Mouse (Mus musculus): Measurements from ENCODE around the gene B2m. TPM values are rescaled to one million over a fixed set of nuclear protein-coding genes. Genes with fewer than 3 reads are reported as not detected.

B2m gene
- polyA plus RNA-seq, 1 experiment from 2014 or later, result 13,911 TPM

DNA sequence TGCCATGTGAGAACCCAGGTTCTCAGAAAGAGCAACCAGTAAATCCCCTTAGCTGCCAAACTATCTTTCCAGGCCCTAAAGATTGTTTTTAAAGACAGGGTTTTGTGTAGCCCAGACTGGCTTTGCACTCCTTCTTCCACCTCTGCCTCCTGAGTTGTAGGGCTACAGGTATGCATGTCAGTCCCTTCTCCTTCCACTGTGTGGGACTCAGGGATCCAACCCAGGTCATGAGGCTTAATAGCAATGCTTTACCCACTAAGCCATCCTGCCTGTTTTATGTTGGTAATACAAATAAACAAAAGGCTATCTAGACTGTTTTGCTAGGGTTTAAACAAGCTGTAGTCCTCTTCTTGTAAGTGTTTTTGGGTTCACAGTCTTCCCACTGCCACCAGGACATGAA is 10.1 kb downstream of the B2m start:
- Histone ChIP-seq H3K27ac (no peak overlapping the region), H3K36me3 (ENCODE audit: inconsistent target) (peaks cover 19% of the 10 kb centered on the region), H3K79me2 (ENCODE audit: inconsistent target) (peaks cover 11% of the 10 kb centered on the region), H3K4me3 (ENCODE audit: inconsistent target) (no peak overlapping the region)

- WGBS (ENCODE audit: missing documents), result 95% methylated on average over 6 of the region's 6 CpGs
- Histone ChIP-seq H3K4me3 (ENCODE audit: inconsistent target) (no peak overlapping the region), H3K36me3 (ENCODE audit: inconsistent target) (peaks cover 11% of the 10 kb centered on the region; the same call in 1 of the 2 replicates), H3K27ac (no peak overlapping the region), H3K79me2 (ENCODE audit: inconsistent target) (peaks cover 3% of the 10 kb centered on the region)
These were observed 10.9 kb downstream of the B2m start for GRCm38 (mm10) chr2:122158362-122158802.

- Histone ChIP-seq H3K4me3 (ENCODE audit: inconsistent target) (no peak overlapping the region), H3K27ac (no peak overlapping the region), H3K79me2 (ENCODE audit: inconsistent target) (no peaks in the 10 kb centered on the region), H3K36me3 (ENCODE audit: inconsistent target) (0 out of 2 replicates have a peak, but pooled peaks cover 5% of the 10 kb centered on the region)
- 87% methylated on average over 6 of the region's 6 CpGs for WGBS (ENCODE audit: missing documents)
These were observed 12.2 kb downstream of the B2m start for GRCm38 (mm10) chr2:122159667-122160066.

DNA sequence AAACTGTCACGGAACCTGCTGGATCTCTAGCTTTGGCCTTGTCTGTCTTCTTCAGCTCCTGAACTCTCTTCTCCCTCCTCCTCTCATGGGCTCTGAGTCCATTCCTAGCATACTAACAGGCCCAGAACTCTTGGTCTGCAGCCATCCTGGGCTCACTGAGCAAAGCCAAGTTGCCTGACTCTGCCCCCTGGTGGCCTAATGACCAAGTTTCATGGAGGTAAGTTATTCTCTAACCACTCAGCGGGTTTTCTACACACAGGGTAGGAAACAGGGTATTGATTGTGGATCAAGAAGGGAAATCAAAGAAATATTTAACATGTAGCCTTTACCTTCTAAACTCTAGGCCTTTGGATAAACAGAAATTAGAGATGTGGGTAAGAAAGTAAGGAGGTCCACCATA is 13.2 kb downstream of the B2m start, which contains the start of gene Trim69:
Trim69 (plus strand) TSS at position 21 of the 400 bp plus-strand sequence.
- 43% methylated on average over 2 of the region's 2 CpGs for WGBS (ENCODE audit: missing documents)
- Histone ChIP-seq H3K36me3 (ENCODE audit: inconsistent target) (no peaks in the 10 kb centered on the region), H3K79me2 (ENCODE audit: inconsistent target) (no peaks in the 10 kb centered on the region), H3K4me3 (ENCODE audit: inconsistent target) (no peak within 1 kb of the TSS), H3K27ac (peak within 1 kb of the TSS; percentile 99)

DNA sequence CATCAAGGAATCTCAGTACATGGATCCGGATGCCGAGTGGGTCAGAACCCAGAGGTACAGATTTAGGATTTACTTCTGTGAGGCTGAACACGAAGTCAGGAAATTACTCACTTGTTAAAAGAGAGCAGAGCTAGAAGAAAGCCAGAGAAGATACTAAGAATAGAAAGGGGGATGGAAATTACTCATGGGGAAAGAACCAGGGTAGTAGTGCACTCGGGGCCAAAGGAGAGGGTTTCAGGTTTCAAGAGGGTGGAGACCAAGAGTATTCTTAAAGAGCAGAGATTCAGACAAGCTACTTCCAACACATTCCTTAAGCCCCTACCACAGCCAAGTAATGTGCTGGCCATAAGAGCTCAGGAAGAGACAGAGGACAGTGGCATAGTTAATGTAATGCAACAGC is 14.1 kb downstream of the B2m start:
- Histone ChIP-seq H3K79me2 (ENCODE audit: inconsistent target) (no peaks in the 10 kb centered on the region), H3K36me3 (ENCODE audit: inconsistent target) (no peaks in the 10 kb centered on the region), H3K4me3 (ENCODE audit: inconsistent target) (no peak overlapping the region), H3K27ac (peak overlapping the region; percentile 99)
- WGBS (ENCODE audit: missing documents), result 21% methylated on average over 4 of the region's 4 CpGs

DNA sequence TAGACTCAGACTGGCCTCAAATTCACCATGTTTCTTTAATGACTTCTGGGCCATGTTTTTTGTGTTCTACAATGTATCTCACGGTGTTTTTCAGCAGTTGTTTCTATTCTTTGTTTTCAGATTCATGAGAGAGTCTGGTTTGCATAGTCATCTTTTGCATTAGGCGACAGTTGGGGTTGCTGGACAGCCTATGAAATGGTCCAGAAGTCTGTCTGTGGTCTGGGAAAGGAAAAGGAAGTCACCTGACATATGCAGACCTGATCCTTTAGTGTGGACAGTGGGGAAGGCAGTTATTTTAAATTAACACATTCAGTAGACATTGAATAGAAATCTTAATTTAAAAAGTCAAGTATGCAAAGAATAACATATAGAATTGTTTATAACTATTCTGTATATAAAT is 15.0 kb downstream of the B2m start:
- 28% methylated on average over 2 of the region's 2 CpGs for WGBS (ENCODE audit: missing documents)
- H3K27ac ChIP-seq, result peak overlapping the region; percentile 99

GRCm38 (mm10) chr2:122163430-122164195 is 16.1 kb downstream of the B2m start:
- 50% methylated on average over 13 of the region's 13 CpGs for WGBS (ENCODE audit: missing documents)
- Histone ChIP-seq H3K27ac (peak overlapping the region; percentile 99), H3K4me3 (ENCODE audit: inconsistent target) (peak overlapping the region; percentile 20; the same call in 1 of the 2 replicates), H3K79me2 (ENCODE audit: inconsistent target) (no peaks in the 10 kb centered on the region), H3K36me3 (ENCODE audit: inconsistent target) (no peaks in the 10 kb centered on the region)

More for the DNA sequence above, 15.0 kb downstream of the B2m start:
- H3K36me3 ChIP-seq (ENCODE audit: inconsistent target), result no peaks in the 10 kb centered on the region
- no peak overlapping the region for H3K4me3 ChIP-seq (ENCODE audit: inconsistent target)
- H3K79me2 ChIP-seq (ENCODE audit: inconsistent target), result no peaks in the 10 kb centered on the region

GRCm38 (mm10) chr2:122164293-122164692 is 16.8 kb downstream of the B2m start:
- Histone ChIP-seq H3K27ac (peak overlapping the region; percentile 99), H3K36me3 (ENCODE audit: inconsistent target) (no peaks in the 10 kb centered on the region), H3K79me2 (ENCODE audit: inconsistent target) (no peaks in the 10 kb centered on the region), H3K4me3 (ENCODE audit: inconsistent target) (peak overlapping the region; percentile 20; the same call in 1 of the 2 replicates)
- 2% methylated on average over 11 of the region's 11 CpGs for WGBS (ENCODE audit: missing documents)

DNA sequence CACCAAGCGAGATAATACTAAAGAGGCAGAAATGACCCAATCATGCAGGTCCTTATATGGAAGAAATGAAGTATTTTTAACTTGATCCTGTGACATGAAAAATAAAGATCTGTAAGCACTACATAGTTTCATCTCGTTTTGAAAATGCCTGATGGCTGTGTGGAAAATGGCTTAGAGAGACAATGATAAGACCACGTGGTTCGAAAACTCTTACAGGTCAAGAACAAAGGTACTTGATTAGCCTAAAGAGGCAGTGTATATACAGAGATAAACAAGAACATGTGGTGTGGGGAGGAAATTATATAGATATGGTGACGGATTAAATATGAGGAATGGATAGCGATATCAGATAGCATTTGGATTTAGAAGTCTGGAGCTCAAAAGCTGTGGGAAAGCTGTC is 23.8 kb downstream of the B2m start:
- WGBS (ENCODE audit: missing documents), result 92% methylated on average over 6 of the region's 6 CpGs
- Histone ChIP-seq H3K36me3 (ENCODE audit: inconsistent target) (no peaks in the 10 kb centered on the region), H3K4me3 (ENCODE audit: inconsistent target) (no peak overlapping the region), H3K27ac (no peak overlapping the region), H3K79me2 (ENCODE audit: inconsistent target) (no peaks in the 10 kb centered on the region)

GRCm38 (mm10) chr2:122172188-122172587 is 24.7 kb downstream of the B2m start:
- H3K4me3 ChIP-seq (ENCODE audit: inconsistent target), result no peak overlapping the region
- H3K27ac ChIP-seq, result no peak overlapping the region
- H3K79me2 ChIP-seq (ENCODE audit: inconsistent target), result no peaks in the 10 kb centered on the region
- no peaks in the 10 kb centered on the region for H3K36me3 ChIP-seq (ENCODE audit: inconsistent target)
- WGBS (ENCODE audit: missing documents), result no CpG with 5 or more reads among the region's 2 CpGs

GRCm38 (mm10) chr2:122180051-122180822 is 32.8 kb downstream of the B2m start:
- Histone ChIP-seq H3K36me3 (ENCODE audit: inconsistent target) (no peaks in the 10 kb centered on the region), H3K27ac (no peak overlapping the region), H3K4me3 (ENCODE audit: inconsistent target) (no peak overlapping the region), H3K79me2 (ENCODE audit: inconsistent target) (no peaks in the 10 kb centered on the region)
- WGBS (ENCODE audit: missing documents), result 70% methylated on average over 8 of the region's 8 CpGs

DNA sequence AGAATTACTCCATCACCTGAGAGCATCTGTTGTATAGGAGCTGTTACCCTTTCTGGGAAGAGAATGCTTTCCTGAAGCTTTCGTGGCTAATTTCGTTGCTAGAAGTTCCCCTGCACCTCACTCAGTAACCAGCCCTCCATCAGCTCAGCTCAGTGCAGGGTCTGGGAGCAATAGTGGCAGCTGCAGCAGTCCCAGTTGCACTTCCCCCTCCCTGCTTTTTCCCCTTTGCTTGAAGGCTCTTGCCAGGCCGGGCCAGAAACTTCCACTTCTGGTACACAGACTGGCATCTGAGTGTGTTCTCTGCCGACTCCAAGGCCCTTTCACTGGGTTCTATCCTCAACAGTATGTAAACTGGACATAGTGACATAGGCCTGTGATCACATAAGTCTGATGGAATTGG is 37.6 kb downstream of the B2m start:
- 37% methylated on average over 4 of the region's 4 CpGs for WGBS (ENCODE audit: missing documents)
- H3K27ac ChIP-seq, result no peak overlapping the region
- H3K4me3 ChIP-seq (ENCODE audit: inconsistent target), result no peak overlapping the region
- H3K79me2 ChIP-seq (ENCODE audit: inconsistent target), result no peaks in the 10 kb centered on the region
- H3K36me3 ChIP-seq (ENCODE audit: inconsistent target), result no peaks in the 10 kb centered on the region

GRCm38 (mm10) chr2:122186106-122186505 is 38.6 kb downstream of the B2m start, which contains the start of the genes Patl2 and Terb2:
Gene Patl2 (minus strand): TSS chr2:122186189.
Gene Terb2 (plus strand): TSS chr2:122186272.
- H3K4me3 ChIP-seq (ENCODE audit: inconsistent target), result no peak within 1 kb of the TSS
- 90% methylated on average over 15 of the region's 17 CpGs for WGBS (ENCODE audit: missing documents)
- no peaks in the 10 kb centered on the region for H3K79me2 ChIP-seq (ENCODE audit: inconsistent target)
- no peak within 1 kb of the TSS for H3K27ac ChIP-seq
- no peaks in the 10 kb centered on the region for H3K36me3 ChIP-seq (ENCODE audit: inconsistent target)

DNA sequence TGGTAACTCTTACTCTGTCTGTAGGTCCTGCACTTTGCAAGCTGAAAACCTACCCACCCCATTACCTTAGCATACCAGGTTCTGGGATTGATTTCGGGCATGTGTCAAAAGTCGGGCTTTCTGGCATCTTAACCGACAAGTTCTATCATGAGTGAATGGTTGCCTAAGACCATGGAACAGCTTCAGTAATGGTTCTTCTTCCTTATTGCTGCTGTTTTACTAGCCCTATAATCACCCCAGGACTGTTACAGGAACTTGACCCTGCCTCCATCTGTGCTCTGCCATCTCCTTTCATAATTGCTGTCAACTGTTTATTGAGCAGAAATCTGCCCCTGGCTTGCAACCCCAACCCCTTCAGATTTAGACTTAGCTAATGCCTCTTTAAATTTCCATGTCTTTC is 39.3 kb downstream of the B2m start:
- Histone ChIP-seq H3K4me3 (ENCODE audit: inconsistent target) (no peak overlapping the region), H3K79me2 (ENCODE audit: inconsistent target) (no peaks in the 10 kb centered on the region), H3K27ac (no peak overlapping the region), H3K36me3 (ENCODE audit: inconsistent target) (no peaks in the 10 kb centered on the region)
- 84% methylated on average over 3 of the region's 3 CpGs for WGBS (ENCODE audit: missing documents)

DNA sequence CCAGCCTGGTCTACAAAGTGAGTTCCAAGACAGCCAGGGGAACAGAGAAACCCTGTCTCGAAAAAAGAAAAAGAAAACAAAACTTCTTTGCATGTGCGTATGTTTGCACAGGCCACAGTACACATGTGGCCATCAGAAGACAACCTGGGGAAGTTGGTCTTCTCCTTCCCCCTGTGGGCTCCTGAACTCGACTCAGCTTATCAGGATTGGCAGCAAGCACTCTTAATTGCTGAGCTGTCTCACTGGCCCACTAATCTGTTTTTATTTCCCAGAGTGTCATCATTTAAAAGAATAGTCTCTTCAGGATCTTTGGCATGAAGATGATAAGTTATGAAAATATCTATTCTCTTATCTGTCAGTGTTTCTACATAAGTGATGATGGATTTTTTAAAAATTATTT is 44.4 kb downstream of the B2m start:
- Histone ChIP-seq H3K36me3 (ENCODE audit: inconsistent target) (no peaks in the 10 kb centered on the region), H3K27ac (no peak overlapping the region), H3K79me2 (ENCODE audit: inconsistent target) (no peaks in the 10 kb centered on the region), H3K4me3 (ENCODE audit: inconsistent target) (no peak overlapping the region)
- WGBS (ENCODE audit: missing documents), result 75% methylated on average over 3 of the region's 3 CpGs

Measured in macrophage (primary cell).